In genomic region chr4:136135874-136136728, GRCm38 (mm10) we compare ENCODE assay signal across 8 mouse cellular contexts. TPM values are rescaled to one million over a fixed set of nuclear protein-coding genes. Genes with fewer than 3 reads are reported as not detected.
DNase-seq lines count a peak whose midpoint lies in the region; ATAC-seq and TF ChIP-seq lines count a peak whose summit lies in the region.

No protein-coding gene starts in this region.

- peaks cover 25% of the 10 kb centered on the region; the same call in 1 of the 2 replicates for H3K4me1 ChIP-seq in forebrain, postnatal 0 days (ENCODE audit: insufficient read depth)
- peaks cover 21% of the 10 kb centered on the region; the same call in 1 of the 2 replicates for H3K4me1 ChIP-seq in kidney, adult 2 months (ENCODE audit: control insufficient read depth, insufficient read depth, low read length)

- no peak for DNase-seq in left cerebral cortex, adult 2 months (ENCODE audit: extremely low spot score in 1 of 2, low spot score in 2 of 2)
- DNase-seq in left cerebral cortex, adult 9 months (ENCODE audit: low spot score in 2 of 2), result no peak
- no peak for DNase-seq in forebrain, postnatal 0 days
- DNase-seq in kidney, adult 2 months, result peak; percentile 85
- DNase-seq in lung, postnatal 4 days, result peak; percentile 65 to 78
- no peak for DNase-seq in Muller cell, postnatal 12 days (ENCODE audit: inconsistent ontology term)
- no peak for DNase-seq in thymus, adult 18-20 months
- no peak for DNase-seq in spleen, adult 12 weeks (ENCODE audit: low spot score)

- no peaks in the 10 kb centered on the region for H3K9me3 ChIP-seq in forebrain, postnatal 0 days (ENCODE audit: low read length)

- H3K27ac ChIP-seq in left cerebral cortex, adult 2 months, result peak overlapping the region; percentile 83
- H3K27ac ChIP-seq in forebrain, postnatal 0 days (ENCODE audit: low read depth, low read length), result peak overlapping the region; percentile 91
- H3K27ac ChIP-seq in kidney, adult 2 months (ENCODE audit: insufficient read depth, low read depth, low read length), result peak overlapping the region; percentile 65

- peak; percentile 11; the same call in 1 of the 2 replicates for TF ChIP-seq CTCF in left cerebral cortex, adult 2 months (IDR thresholded peaks at IDR 0.05)
- peak; percentile 44 for TF ChIP-seq CTCF in forebrain, postnatal 0 days (IDR thresholded peaks at IDR 0.05; ENCODE audit: low read depth)
- TF ChIP-seq CTCF in kidney, adult 2 months (conservative IDR thresholded peaks at IDR 0.05; ENCODE audit: insufficient read depth, insufficient read length, low read depth, low read length), result peak; percentile 10; the same call in 1 of the 2 replicates

- intact Hi-C loops in left cerebral cortex, adult 2 months (cut with DNase I), result no loop called here

- peak overlapping the region; percentile 47; the same call in 1 of the 2 replicates for H3K4me3 ChIP-seq in left cerebral cortex, adult 2 months
- H3K4me3 ChIP-seq in forebrain, postnatal 0 days (ENCODE audit: low read depth, low read length), result peak overlapping the region; percentile 49
- no peak overlapping the region for H3K4me3 ChIP-seq in kidney, adult 2 months (ENCODE audit: insufficient read depth, low read depth, low read length)

- H3K27me3 ChIP-seq in forebrain, postnatal 0 days (ENCODE audit: insufficient read depth, low read length), result no peaks in the 10 kb centered on the region
- no peaks in the 10 kb centered on the region for H3K27me3 ChIP-seq in kidney, adult 2 months (replicated peaks; ENCODE audit: control insufficient read depth, insufficient read depth, low read length)

- no peaks in the 10 kb centered on the region for H3K36me3 ChIP-seq in forebrain, postnatal 0 days (ENCODE audit: insufficient read depth)
- H3K36me3 ChIP-seq in kidney, adult 2 months (ENCODE audit: control insufficient read depth, insufficient read depth, low read length), result no peaks in the 10 kb centered on the region

- peak overlapping the region; percentile 86 for H3K4me2 ChIP-seq in forebrain, postnatal 0 days (ENCODE audit: low read depth)

- peak overlapping the region; percentile 66 for H3K9ac ChIP-seq in forebrain, postnatal 0 days

- WGBS in forebrain, postnatal 0 days, result 35% methylated on average over 9 of the region's 9 CpGs
- 61% methylated on average over 9 of the region's 9 CpGs for WGBS in kidney, adult 2 months

- ATAC-seq in forebrain, postnatal 0 days, result 0 out of 2 replicates have a peak, but pooled peaks have one; percentile 8

- TF ChIP-seq POLR2A in kidney, adult 2 months (IDR thresholded peaks at IDR 0.05; ENCODE audit: low read depth, low read length), result no peak

RNA-seq across cellular contexts. Expression of gene Id3, which starts 7.2 kb away (rescaled TPM):
- total RNA-seq in left cerebral cortex, adult 2 months (2021), result 10 to 100 TPM; 26.8 to 36.1 TPM
- 134 and 153 TPM in 2 replicates for total RNA-seq in forebrain, postnatal 0 days (2014; rRNA removed)
- 177 and 185 TPM in 2 replicates for polyA plus RNA-seq in forebrain, postnatal 0 days (2015; fragmentation: Nextera tagmentation; extraction: Ambion mirVana)
- 259 and 289 TPM in 2 replicates for polyA plus RNA-seq in kidney, adult 2 months (2012; rRNA removed)

RNA-seq across cellular contexts. Expression of gene E2f2, which starts 36.1 kb away (rescaled TPM):
- total RNA-seq in left cerebral cortex, adult 2 months (2021), result 1 to 10 TPM in 1 of 2 experiments, under 1 TPM in 1; 0.36 to 1.3 TPM
- 0.85 and 1.2 TPM in 2 replicates for total RNA-seq in forebrain, postnatal 0 days (2014; rRNA removed)
- 0.84 and 1.4 TPM in 2 replicates for polyA plus RNA-seq in forebrain, postnatal 0 days (2015; fragmentation: Nextera tagmentation; extraction: Ambion mirVana)
- polyA plus RNA-seq in kidney, adult 2 months (2012; rRNA removed), result 2.1 and 2.2 TPM in 2 replicates

Comparison
In these comparisons a context has a peak if more than half of its experiments do, and no peak if none do; other contexts are left out.
1. DNase-seq: peak in kidney, adult 2 months (single experiment) and lung, postnatal 4 days (2 of 2); none in left cerebral cortex, adult 2 months (0 of 2), left cerebral cortex, adult 9 months (0 of 2), forebrain, postnatal 0 days (single experiment), Muller cell, postnatal 12 days (single experiment), thymus, adult 18-20 months (0 of 2) and spleen, adult 12 weeks (single experiment).
2. Peak in every context shown above with its lines, with median percentiles within 50 percentile points of each other: H3K27ac ChIP-seq and CTCF ChIP-seq.